Mouse (Mus musculus): ENCODE measurements at regions not wholly inside any gene's neighbourhood (a gene's known extent, or its start where the extent isn't known, plus 50 kb on each side); places are given as distances from the start of the nearest gene placed in this dataset.

- Histone ChIP-seq H3K27ac (replicated peaks) (no peak overlapping the region), H3K9ac (ENCODE audit: low read length) (no peak overlapping the region), H3K4me3 (ENCODE audit: low read depth, low read length) (no peak overlapping the region), H3K4me1 (replicated peaks; ENCODE audit: control insufficient read depth, insufficient read depth) (no peaks in the 10 kb centered on the region), H3K9me3 (ENCODE audit: control insufficient read depth, low read length) (no peaks in the 10 kb centered on the region), H3K36me3 (ENCODE audit: control insufficient read depth, insufficient read depth, low read length) (no peaks in the 10 kb centered on the region), H3K27me3 (ENCODE audit: control insufficient read depth, insufficient read depth, low read length) (no peaks in the 10 kb centered on the region), H3K4me2 (replicated peaks; ENCODE audit: low read depth) (no peak overlapping the region)
- 56% methylated on average over 1 of the region's 1 CpGs for WGBS
- TF ChIP-seq CTCF (IDR thresholded peaks at IDR 0.05; ENCODE audit: low read depth) (peak; percentile 46), EP300 (optimal IDR thresholded peaks at IDR 0.05) (no peak)
- DNase-seq (ENCODE audit: low spot score) (no peak), ATAC-seq (ENCODE audit: low FRiP score, low TSS enrichment) (no peak)
Measured at GRCm38 (mm10) chr5:61495226-61495625, 313.4 kb upstream of the G6pd2 start.

- no peaks in the 10 kb centered on the region for H3K4me1 ChIP-seq (replicated peaks; ENCODE audit: control insufficient read depth, insufficient read depth)
- no peak for TF ChIP-seq CTCF (IDR thresholded peaks at IDR 0.05; ENCODE audit: low read depth)
- TF ChIP-seq EP300 (optimal IDR thresholded peaks at IDR 0.05): no peak
- WGBS: 85% methylated on average over 3 of the region's 3 CpGs
- H3K27me3 ChIP-seq (ENCODE audit: control insufficient read depth, insufficient read depth, low read length): no peaks in the 10 kb centered on the region
- H3K9me3 ChIP-seq (ENCODE audit: control insufficient read depth, low read length): no peaks in the 10 kb centered on the region
- H3K4me2 ChIP-seq (replicated peaks; ENCODE audit: low read depth): no peak overlapping the region
- no peak overlapping the region for H3K9ac ChIP-seq (ENCODE audit: low read length)
- no peak for DNase-seq (ENCODE audit: low spot score)
- H3K27ac ChIP-seq (replicated peaks): no peak overlapping the region
- H3K4me3 ChIP-seq (ENCODE audit: low read depth, low read length): no peak overlapping the region
- ATAC-seq (ENCODE audit: low FRiP score, low TSS enrichment): no peak
- no peaks in the 10 kb centered on the region for H3K36me3 ChIP-seq (ENCODE audit: control insufficient read depth, insufficient read depth, low read length)
Measured at GRCm38 (mm10) chr5:61507406-61507805, 301.2 kb upstream of the G6pd2 start.

GRCm38 (mm10) chr5:61540502-61540901, 268.1 kb upstream of the G6pd2 start:
- no peaks in the 10 kb centered on the region for H3K9me3 ChIP-seq (ENCODE audit: control insufficient read depth, low read length)
- no peak overlapping the region for H3K4me2 ChIP-seq (replicated peaks; ENCODE audit: low read depth)
- H3K9ac ChIP-seq (ENCODE audit: low read length): no peak overlapping the region
- DNase-seq (ENCODE audit: low spot score) (no peak), ATAC-seq (ENCODE audit: low FRiP score, low TSS enrichment) (no peak)
- no peaks in the 10 kb centered on the region for H3K27me3 ChIP-seq (ENCODE audit: control insufficient read depth, insufficient read depth, low read length)
- no peaks in the 10 kb centered on the region for H3K4me1 ChIP-seq (replicated peaks; ENCODE audit: control insufficient read depth, insufficient read depth)
- H3K27ac ChIP-seq (replicated peaks): no peak overlapping the region
- no peak for TF ChIP-seq EP300 (optimal IDR thresholded peaks at IDR 0.05)
- TF ChIP-seq CTCF (IDR thresholded peaks at IDR 0.05; ENCODE audit: low read depth): no peak
- no peaks in the 10 kb centered on the region for H3K36me3 ChIP-seq (ENCODE audit: control insufficient read depth, insufficient read depth, low read length)
- no peak overlapping the region for H3K4me3 ChIP-seq (ENCODE audit: low read depth, low read length)

GRCm38 (mm10) chr5:61546632-61547492, 261.8 kb upstream of the G6pd2 start:
- Histone ChIP-seq H3K27me3 (ENCODE audit: control insufficient read depth, insufficient read depth, low read length) (no peaks in the 10 kb centered on the region), H3K9me3 (ENCODE audit: control insufficient read depth, low read length) (no peaks in the 10 kb centered on the region), H3K36me3 (ENCODE audit: control insufficient read depth, insufficient read depth, low read length) (no peaks in the 10 kb centered on the region), H3K4me3 (ENCODE audit: low read depth, low read length) (no peak overlapping the region), H3K27ac (replicated peaks) (no peak overlapping the region), H3K4me2 (replicated peaks; ENCODE audit: low read depth) (no peak overlapping the region), H3K9ac (ENCODE audit: low read length) (no peak overlapping the region), H3K4me1 (replicated peaks; ENCODE audit: control insufficient read depth, insufficient read depth) (no peaks in the 10 kb centered on the region)
- no peak for DNase-seq (ENCODE audit: low spot score)
- ATAC-seq (ENCODE audit: low FRiP score, low TSS enrichment): no peak
- TF ChIP-seq EP300 (optimal IDR thresholded peaks at IDR 0.05) (no peak), CTCF (IDR thresholded peaks at IDR 0.05; ENCODE audit: low read depth) (no peak)
- 57% methylated on average over 5 of the region's 5 CpGs for WGBS

- no peaks in the 10 kb centered on the region for H3K9me3 ChIP-seq (ENCODE audit: control insufficient read depth, low read length)
- DNase-seq (ENCODE audit: low spot score) (no peak), ATAC-seq (ENCODE audit: low FRiP score, low TSS enrichment) (no peak)
- 64% methylated on average over 1 of the region's 1 CpGs for WGBS
- H3K4me3 ChIP-seq (ENCODE audit: low read depth, low read length): no peak overlapping the region
- no peak overlapping the region for H3K27ac ChIP-seq (replicated peaks)
- H3K4me2 ChIP-seq (replicated peaks; ENCODE audit: low read depth): no peak overlapping the region
- TF ChIP-seq EP300 (optimal IDR thresholded peaks at IDR 0.05) (no peak), CTCF (IDR thresholded peaks at IDR 0.05; ENCODE audit: low read depth) (no peak)
- H3K36me3 ChIP-seq (ENCODE audit: control insufficient read depth, insufficient read depth, low read length): no peaks in the 10 kb centered on the region
- no peaks in the 10 kb centered on the region for H3K4me1 ChIP-seq (replicated peaks; ENCODE audit: control insufficient read depth, insufficient read depth)
- no peaks in the 10 kb centered on the region for H3K27me3 ChIP-seq (ENCODE audit: control insufficient read depth, insufficient read depth, low read length)
- H3K9ac ChIP-seq (ENCODE audit: low read length): no peak overlapping the region
Measured at GRCm38 (mm10) chr5:61553526-61553925, 255.1 kb upstream of the G6pd2 start.

Data from stomach, postnatal 0 days (tissue).